Mouse (Mus musculus) kidney, adult 18-20 months (tissue): ENCODE measurements at regions not wholly inside any gene's neighbourhood (a gene's known extent, or its start where the extent isn't known, plus 50 kb on each side); places are given as distances from the start of the nearest gene placed in this dataset.

ENCODE experiments used
- DNase-seq: peaks from one replicate; pipeline ENCODE4 v3.0.0; 2021

DNA sequence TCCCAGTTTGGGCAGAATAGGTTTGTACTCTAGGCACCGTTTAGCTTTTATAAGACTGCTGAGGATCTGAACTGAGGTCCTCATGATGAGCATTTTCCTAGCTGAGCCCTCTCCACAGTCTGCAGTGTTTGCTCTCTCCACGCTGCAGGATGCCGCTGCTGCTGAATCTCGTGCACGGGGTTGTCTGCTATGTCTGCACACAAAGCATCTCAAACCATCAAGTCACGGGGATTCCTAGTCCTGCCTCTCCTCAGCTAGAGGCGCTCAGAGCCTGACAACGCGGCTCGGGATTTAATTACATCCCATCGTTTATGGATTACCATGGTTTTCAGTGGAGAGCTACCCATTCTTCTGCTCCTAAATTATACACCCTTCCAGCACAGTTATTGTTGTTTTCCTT is 175.6 kb downstream of the Rnf144b start:
- DNase-seq: no peak

DNA sequence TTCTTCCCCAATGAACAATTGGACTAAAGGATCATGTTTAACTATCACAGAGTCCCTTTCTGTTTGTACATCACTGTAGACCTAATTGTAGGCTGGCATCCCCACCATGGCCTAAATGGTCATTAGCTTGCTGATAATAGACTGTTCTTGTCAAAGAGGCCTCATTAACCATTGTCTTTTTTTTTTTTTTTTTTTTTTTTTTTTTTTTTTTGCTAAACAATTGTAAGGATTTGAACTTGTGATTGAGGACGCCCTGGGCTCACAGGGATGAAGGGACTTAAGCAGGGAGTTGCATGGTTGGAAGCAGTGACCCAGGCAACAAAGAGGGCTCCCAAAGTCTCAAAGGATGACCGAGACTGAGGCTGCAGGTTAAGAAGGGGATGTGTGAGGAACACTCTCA is 178.0 kb downstream of the Rnf144b start:
- no peak for DNase-seq

DNA sequence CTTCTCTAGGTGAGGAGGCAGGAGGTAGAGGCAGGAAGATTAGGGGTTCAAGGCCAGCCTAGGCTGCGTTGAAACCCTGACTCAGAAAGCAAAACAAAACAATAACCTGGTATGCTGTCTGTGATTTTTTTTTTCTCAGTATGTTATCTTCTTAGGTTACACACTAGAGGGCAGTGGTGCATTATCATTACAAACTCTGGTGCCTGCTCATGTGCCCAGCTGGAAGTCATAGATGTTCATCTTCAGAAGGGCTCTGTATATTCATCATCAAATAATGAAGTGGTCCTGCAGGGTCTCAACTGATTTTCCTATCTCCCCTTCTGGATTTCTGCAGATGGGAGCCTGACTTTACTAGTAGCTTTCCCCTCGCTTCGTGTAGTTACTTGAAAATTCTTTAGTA is 178.6 kb downstream of the Rnf144b start:
- no peak for DNase-seq

DNA sequence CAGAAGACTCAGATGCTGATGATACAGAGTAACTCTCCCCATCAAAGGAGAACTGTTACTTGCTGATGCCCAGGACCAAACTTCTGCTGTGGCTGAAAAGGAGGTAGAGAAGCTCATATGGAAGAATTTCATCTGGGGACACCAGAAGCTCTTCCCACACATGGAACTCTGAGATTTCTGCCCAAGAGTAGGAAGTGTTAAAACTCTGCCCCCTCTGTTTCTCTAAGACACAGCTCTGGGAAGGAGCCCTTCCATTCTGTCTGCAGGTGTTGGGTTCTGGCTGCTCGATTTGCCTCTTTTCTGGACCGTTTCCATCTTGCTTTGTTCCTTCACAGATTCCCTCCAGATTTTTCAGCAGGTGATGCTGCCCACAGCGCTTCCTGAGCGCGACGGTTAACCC is 187.0 kb downstream of the Rnf144b start:
- DNase-seq: no peak

DNA sequence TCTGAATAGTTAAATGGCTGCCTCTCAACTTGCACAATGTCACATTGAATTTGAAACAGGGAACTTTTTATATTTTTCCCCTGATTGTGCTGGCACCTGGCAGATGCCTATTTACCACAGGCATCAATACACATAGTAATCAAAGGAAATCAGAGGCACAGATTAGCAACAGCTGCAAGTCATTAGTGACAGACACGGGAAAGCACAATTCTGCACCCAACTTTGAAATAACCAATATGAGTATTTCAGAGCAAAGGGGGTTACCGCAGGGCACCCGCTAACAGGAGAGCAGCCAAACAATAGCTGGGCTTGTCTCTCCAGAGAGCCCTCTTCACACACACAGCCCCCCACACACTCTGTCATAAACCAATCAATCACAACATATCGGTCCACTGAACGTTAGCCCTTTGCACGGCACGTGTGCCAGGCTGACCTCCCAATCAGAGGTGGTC is 188.3 kb downstream of the Rnf144b start:
- no peak for DNase-seq

DNA sequence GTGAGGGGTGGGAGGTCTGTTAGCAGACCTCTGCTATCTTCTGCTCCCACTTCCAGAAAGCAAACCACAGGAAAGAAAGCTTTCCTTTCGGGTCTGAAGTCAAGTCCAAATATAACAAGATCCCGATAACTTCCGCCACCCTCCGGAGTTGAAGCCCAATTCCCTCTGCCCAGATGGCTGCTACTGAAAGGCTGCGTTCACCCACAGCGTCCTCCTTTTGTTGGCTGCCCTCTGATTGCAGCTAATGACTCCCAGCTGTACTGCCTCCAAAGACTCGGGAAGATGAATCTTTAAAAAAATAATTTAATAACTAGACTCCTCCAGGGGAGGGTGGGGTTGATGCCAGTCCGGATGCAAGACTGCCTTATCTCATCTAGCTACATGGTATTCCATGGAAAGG is 197.1 kb downstream of the Rnf144b start:
- no peak for DNase-seq

DNA sequence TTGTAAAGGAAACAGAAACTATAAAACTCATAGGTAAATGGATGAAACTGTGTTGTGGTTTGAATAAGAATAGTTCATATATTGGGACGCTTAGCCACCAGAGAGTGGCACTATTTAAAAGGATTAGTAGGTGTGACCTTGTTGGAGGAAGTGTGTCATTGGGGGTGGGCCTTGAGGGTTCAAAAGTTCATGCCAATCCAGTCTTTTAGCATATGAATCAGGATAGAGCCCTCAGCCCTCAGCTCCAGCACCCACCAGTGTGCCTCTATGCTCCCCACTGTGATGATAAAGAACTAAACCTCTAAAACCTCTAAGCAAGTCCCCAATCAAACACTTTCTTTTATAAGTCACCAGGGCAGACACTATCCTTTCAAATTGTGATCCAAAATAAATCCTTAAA is 199.4 kb downstream of the Rnf144b start:
- DNase-seq: no peak

DNA sequence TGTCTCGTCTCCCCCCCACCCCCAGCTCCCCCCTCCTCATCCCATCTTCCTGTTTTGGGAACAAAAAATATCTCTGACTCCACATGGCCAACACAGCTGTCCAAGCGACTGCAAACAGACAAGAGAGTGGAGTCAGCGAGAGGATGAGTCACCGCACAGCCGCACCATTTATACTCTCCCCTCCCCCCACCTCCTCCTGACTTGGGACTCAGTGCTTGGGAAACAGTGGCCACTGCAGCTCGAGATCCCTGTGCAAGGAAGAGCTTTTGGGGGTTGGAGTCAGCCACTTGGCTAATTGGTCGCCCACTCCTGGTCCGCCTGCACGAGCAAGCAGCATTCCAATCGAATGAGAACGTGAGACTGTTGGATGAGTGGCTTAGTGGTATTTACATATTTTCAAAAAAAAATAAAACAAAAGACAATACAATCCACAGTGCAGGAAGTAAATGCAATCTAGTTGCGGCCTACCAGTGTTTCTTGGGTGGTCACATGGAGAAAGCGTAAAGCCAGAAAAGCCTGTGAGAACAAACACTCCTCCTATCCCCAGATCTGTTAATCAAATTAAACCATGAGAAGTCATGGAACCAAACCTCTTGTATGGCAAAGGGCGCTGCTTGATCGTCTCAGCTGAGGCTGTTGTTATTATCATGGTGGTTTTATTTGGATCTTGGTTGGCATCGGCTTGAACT is 213.7 kb downstream of the Rnf144b start:
- DNase-seq: no peak

DNA sequence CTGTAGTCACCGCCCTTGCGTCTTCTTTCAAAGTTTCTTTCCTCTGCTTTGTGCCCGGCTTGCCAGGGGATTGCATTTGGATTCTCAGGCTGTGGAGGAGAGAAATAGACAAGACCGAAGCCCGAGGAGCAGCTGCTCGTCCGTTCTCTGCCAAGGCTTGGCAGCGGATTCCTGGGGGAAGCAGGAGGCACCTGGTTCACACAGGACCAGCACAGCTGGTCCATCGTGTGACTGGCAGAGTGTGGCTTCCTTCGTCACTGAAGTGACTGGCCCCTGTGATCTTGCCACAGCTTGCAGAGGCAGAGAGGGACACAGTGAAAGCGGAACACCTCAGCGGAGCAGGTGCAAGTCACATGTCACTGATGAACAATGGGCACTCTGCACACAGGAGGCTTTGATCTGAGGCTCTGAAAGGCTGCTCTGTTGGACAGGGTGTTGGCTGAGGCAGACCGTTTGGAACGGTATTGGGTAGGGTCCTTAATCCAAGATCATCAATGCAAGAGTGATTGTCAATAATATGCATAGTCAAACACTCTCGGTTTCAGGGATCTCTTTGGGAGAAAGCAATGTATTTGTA is 214.5 kb downstream of the Rnf144b start:
- no peak for DNase-seq

DNA sequence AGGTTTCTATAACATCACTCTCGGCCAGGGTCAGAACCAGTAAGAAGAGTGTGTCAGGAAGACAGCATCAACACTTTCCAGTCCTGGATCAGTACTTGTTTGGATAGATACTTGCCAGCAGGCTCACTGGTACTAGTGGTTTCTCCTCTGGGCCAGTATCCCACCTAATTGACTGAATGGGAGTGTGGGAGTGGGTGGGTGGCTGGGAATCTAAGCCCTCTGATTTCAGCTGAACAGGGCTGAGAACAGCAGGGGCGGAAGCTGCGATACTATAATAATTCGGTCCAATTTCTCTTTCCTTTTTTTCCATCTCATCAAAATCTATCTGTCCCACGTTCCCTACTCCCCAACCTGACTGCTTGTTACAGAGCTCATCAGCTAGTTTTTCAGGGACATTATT is 217.0 kb downstream of the Rnf144b start:
- DNase-seq: no peak

DNA sequence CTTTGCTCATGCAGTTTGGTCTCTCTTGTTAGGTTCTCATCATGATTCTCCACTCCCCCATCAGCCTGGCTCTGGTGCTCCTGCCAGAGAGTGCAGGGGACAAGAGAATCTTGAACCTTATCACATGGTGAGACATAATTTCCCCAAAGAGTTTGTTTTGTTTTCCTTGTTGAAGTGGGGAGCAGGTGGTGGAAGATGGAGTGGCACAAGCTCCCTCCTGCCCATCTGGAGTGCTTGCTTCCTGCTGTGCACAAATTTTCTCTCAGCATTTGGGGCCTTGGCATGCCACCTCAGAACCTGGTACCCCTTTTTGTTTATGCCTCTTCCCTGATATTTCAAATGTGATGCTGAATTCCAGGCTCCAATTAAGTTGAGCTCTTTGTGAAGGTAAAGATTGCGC is 219.9 kb downstream of the Rnf144b start:
- DNase-seq: no peak

DNA sequence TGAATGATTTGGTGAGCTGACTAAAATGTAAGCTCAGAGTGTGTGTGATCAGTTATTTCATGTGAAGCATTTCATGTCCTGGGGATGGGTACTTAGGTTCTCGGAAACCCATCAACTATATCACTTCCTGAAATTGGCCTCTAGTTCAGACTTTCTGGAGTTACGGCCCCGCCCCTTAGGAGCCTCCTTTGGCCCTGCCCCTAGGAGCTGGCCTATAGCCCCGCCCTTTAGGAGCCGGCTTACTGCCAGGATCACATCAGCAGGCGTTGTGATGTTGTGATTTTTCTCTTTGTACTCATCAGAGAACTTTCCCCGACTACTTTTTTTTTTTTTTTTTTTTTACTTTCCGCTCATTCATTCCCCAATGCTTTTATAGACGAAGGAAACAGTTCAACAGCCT is 223.1 kb downstream of the Rnf144b start:
- no peak for DNase-seq

DNA sequence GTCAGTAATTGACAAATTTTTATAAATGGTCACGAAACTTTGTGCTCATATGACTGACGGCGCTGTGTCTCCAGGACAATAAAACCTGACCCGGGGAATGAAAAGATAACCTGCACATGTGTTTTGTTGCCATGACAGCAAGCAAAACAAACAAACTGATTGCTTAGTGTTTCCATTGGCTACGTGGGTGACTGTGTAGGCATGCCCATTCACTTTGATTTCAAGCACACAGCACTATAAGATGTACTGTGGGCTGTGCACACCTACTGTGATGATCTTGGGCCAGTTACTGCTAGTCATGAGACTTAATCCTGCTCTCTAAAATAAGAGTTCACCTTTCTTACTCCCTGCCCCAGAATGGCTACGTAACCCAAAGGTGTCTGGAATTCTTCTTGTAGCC is 225.4 kb downstream of the Rnf144b start:
- no peak for DNase-seq

DNA sequence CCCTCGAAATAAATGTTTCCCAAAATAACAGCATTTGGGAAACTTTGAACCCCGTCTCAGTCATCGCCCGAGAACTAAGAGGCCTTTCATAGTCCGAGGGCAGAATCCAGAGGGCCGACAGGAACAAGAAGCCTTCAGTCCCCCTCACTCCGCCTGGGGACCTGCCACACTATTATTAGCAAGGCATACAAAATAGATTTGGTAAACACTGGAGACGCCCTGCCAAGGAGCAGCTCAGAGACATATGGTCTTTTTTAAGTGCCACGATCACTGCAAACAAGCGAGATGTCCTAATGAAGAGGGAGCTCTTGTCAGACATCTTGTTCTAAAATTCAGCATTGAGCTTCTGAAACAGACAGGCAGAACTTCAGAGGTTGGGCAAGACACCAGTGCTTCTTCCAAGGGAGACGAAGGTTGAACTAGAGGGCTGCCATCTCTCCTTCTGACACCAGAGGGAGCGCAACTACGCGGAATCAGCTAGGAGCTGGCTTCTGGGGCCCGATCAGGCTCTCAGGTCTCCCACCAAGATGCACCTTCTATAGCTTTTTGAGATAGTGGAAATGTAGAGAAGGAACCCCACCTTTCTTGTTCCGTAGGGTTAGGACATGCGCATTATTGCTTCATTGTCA is 226.2 kb downstream of the Rnf144b start:
- DNase-seq: peak; percentile 70

DNA sequence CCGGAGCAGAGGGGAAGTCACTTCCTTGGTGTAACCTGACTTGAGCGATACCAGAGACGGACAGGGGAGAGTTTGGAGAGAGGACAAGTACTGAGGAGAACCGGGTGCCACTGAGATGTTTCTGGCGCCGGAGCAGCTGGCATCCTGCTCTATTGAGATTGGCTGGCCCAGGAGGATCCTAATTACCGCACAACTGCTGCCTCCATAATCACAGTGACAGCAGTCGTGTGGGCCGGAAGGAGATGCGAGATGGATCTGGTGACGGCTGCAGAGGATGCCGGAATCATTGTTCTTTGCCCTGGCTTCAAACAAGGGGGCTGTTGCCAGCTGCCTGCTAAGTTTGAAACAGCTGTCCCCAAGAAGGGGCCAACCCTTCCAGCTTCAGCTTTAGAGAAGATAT is 232.0 kb downstream of the Rnf144b start:
- DNase-seq: no peak

DNA sequence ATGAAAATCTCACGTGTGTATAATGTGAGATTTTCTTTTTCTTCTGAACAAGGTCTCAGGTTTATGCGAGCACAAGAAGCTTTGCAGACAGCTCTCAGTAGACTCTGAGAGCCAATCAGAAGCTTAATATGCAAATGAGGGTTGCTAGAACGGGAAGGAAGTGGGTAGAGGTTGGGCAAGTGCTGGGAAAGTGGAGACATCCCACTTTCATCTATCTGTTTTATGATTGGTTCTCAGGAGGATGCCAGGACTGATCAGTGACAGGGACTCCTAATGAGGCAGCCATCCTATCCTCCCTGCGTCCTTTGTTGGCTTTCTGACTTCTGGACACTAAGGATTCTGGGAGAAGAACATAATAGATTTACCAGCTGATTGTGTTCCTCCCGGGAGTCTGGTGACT is 232.7 kb downstream of the Rnf144b start:
- DNase-seq: no peak

DNA sequence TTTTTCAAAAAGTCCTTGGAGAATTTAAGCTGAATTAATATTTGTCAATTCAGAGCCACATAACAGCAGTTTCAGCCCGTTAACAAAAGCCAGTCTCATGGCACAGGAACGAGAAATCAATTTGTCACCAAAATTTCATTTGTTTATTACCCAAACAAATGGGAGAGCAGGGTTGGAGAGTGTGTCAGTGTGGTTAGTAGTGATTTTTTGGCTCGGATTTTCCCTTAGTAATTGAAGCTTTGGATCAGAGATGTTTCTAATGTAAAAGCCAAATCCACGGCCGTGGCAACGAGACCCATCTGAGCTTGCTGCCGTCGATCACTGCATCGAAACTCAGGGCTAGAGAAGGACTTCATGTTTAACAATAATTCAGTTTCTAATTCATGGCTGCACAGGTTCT is 236.5 kb downstream of the Rnf144b start:
- DNase-seq: no peak

DNA sequence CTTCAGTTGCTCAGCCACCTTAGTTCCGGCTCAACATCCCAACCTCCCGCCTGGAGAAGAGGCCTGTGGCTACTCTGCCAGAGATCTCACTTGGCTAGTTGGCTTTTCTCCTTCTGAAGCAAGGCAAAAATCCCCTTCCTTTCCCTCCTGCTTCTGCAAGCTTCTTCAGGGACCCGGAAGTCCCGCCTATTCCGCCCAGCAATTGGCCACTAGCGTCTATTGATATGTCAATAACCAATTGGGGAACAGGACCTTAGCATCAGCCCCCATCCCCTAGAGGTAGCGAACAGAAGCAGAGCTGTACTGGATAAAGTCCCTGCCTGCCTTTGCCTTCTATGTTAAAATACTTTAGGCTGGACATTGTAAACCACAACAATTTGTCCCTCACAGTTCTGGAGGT is 243.3 kb downstream of the Rnf144b start:
- no peak for DNase-seq

DNA sequence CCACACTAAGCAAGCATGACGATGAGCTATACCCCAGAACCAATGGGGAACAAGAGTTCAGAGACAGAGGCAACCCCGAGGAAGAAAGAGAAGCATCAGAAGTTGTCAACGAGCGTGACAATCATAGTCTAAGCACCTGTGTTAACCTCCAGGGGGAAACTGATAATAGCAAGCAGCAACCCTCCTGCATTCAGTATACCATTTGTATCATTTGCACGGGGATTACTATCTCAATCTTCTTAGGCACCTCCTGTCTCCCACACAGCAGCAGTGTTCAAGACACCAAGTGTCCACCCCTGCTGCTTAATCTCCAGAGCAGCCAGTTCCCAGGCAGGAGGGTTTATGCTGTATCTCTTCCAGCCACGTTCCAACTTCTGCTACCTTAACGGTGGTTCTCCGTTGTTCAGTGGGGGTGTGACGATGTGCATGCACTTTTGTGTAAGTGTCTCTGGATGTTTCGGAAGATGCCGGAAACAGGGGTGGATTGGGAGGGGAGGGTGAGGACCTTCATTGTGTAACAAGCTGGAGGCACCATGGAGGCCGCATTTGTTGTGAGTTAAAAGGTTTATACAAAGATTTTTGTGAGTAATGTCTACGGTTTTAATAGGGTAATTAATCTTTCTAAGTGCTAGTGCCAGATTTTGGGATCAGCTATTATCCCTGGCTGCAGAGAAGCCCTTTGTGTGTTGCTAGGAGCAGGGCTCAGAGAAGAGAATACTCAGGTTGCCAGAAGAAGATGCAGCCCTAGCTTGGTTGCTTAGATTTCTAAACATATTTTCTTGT is 245.8 kb downstream of the Rnf144b start:
- no peak for DNase-seq

DNA sequence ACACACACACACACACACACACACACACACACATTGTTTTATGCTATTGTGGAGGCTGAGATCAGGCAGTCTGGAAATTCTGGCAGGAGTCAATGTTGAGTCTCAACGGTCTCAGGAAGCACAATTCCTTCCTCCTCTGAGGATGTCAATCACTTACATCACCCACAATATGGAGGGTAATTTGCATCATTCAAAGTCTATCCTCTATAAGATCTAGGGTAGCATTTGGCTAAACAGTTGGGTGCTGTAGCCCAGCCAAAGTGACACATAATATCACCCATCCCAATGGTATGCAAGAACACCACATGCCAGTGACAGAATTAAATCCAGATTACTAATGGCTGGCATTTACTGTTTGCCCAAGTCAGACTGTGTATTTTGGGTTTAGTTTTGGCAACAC is 252.1 kb downstream of the Rnf144b start:
- DNase-seq: no peak

DNA sequence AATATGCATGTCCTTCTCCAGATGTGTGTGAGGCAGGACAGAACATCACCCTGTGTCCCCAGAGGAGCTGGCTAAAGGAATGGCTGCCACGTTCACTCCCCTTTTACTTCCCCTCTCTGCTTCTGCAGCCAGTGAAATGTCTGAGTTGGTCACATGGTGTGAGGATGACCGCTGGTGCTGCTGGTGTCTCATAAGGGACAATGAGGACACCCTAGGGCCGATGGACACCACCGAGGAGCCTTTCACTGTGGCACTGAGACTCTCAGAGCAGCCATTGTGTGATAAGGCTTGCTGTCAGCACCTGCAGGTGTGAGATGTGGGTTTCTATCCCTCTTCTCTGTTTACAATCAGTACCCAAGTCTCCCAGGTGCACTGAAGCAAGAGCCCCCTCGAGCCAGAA is 268.6 kb downstream of the Rnf144b start:
- no peak for DNase-seq

DNA sequence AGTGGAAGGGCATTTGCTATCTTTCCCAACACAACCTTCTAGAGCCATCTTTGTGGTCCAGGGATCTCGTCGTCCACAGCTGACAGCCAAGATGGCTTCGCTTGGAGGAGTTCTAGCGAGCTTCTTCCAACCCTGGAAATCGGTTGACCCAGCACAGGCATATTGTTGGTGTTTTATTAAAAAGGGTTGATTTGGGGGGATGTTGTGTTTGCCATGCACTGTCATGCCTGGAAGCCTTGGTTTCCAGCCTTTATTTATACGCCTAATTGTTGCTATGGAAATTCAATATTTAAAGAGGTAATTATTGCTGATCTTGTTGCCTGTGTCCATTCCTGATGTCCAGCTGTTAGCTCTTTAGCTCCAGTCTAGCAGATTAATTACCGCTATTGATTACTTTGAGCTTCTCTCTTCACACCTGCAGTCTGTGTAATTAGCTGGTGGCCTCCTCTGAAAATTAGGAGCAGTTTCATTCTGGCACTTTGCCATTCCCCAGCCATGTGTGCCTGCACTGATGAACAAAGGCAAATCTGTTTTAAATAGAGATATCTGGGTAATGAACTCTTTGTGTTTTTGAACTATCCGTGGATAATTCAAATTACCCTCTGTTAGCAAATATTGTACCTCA is 275.4 kb downstream of the Rnf144b start:
- DNase-seq: no peak

DNA sequence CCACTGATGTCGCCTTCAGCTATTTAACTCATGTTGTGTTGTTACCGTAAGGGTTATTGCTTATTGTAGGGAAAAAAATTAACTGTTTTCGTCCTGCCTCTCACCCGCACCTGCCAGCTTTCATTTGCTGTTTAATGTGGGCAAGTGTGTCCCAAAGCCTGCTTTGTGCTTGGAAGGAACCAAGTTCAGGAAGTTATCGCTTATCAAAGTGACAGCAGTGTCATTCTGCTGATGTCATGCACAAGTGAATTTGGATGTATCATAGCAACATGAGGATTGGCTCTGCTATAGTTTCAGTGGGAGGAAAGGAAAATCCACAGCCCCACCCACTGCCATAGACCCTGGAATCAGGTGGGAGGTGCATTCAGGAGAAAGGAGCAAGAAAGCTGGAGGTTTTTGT is 276.5 kb downstream of the Rnf144b start:
- DNase-seq: no peak
